Comparison of ENCODE assay signal across 9 mouse cellular contexts in the genomic region with DNA sequence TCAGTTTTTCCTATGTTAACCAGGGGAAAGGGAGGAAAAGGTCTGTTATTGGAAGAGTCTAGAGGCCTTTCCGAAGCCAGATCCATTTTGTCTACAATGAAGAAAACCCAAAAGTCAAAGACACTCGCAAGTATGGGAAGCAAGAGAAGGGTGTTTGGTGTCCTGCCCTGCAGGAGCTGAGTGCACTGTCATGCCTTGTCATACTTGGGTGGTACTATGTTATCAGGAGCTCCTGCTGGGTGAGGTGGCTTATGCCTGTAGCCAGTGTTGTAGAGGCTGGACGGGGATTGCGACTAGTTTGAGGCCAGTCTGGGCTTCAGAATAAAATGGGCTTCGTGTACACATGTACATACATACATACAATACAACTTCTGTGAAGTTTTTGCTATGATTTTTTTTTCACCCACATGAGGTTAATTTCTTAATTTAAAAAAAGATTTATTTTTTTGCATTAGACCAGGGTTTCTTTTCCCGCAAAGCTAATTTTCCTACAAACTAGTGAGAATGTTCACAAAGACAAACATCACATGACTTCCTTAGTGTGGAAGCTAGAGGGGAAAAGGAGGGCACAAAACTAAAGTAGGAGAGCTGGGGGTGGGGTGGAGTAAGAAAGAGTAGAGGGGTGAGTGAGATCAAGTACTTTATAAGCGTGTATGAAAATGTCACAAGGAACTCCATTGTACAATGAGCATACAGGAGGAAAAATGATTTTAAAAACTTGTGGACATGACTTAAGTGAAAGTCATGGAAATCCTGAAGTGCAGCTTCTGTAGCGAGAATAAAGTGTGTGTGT. TPM values are rescaled to one million over a fixed set of nuclear protein-coding genes. Genes with fewer than 3 reads are reported as not detected.
A peak's percentile ranks its signal among the peaks of the same experiment; 100 is the strongest.
DNase-seq lines count a peak whose midpoint lies in the region; ATAC-seq and TF ChIP-seq lines count a peak whose summit lies in the region.
"Had no signal": no experiment of that assay in that cellular context is flagged by ENCODE, and none has a peak within 500 bp of the region (broad histone marks: within the 10 kb centered on the region; RNA-seq: fewer than 3 reads in every experiment).

No protein-coding gene starts in this region.

- TF ChIP-seq CTCF in bone marrow macrophage, adult 2 months (IDR thresholded peaks at IDR 0.05; ENCODE audit: low read depth, low read length): no peak

- H3K36me3 ChIP-seq in kidney, embryonic 14.5 days (ENCODE audit: control insufficient read depth, insufficient read depth, low read length): no peaks in the 10 kb centered on the region
- H3K36me3 ChIP-seq in erythroblast, embryonic 14.5 days (ENCODE audit: control insufficient read depth): peaks cover 74% of the 10 kb centered on the region

- no peak; the same call in 1 of the 2 replicates for ATAC-seq in kidney, embryonic 14.5 days (ENCODE audit: low FRiP score, low TSS enrichment)
- ATAC-seq in megakaryocyte, adult 5-6 weeks (ENCODE audit: poor library complexity, severe bottlenecking): peak; percentile 62
- ATAC-seq: forebrain, embryonic 13.5 days had no signal

- H3K27ac ChIP-seq in kidney, embryonic 14.5 days (ENCODE audit: low read depth, low read length): peak overlapping the region; percentile 47; the same call in 1 of the 2 replicates
- peak overlapping the region; percentile 84 for H3K27ac ChIP-seq in bone marrow macrophage, adult 2 months (ENCODE audit: insufficient read depth, low read depth, low read length)
- H3K27ac ChIP-seq: forebrain, embryonic 13.5 days had no signal

- H3K9me3 ChIP-seq in kidney, embryonic 14.5 days (ENCODE audit: control insufficient read depth, low read length): no peaks in the 10 kb centered on the region
- H3K9me3 ChIP-seq in erythroblast, embryonic 14.5 days (ENCODE audit: control insufficient read depth, low read length): peaks cover 9% of the 10 kb centered on the region
- H3K9me3 ChIP-seq: forebrain, embryonic 13.5 days had no signal

- WGBS in kidney, embryonic 14.5 days: 71% methylated on average over 8 of the region's 8 CpGs

- no peak for TF ChIP-seq POLR2A in bone marrow macrophage, adult 2 months (IDR thresholded peaks at IDR 0.05; ENCODE audit: borderline replicate concordance, low read depth, low read length)

- no peak overlapping the region for H3K4me2 ChIP-seq in kidney, embryonic 14.5 days (replicated peaks; ENCODE audit: low read depth, low read length)
- H3K4me2 ChIP-seq: forebrain, embryonic 13.5 days had no signal

- no peak overlapping the region for H3K9ac ChIP-seq in kidney, embryonic 14.5 days (ENCODE audit: low read depth, low read length)
- H3K9ac ChIP-seq: forebrain, embryonic 13.5 days had no signal

- H3K4me1 ChIP-seq in kidney, embryonic 14.5 days (ENCODE audit: control insufficient read depth, insufficient read depth, low read length): peaks cover 13% of the 10 kb centered on the region; the same call in 1 of the 2 replicates
- H3K4me1 ChIP-seq in bone marrow macrophage, adult 2 months (ENCODE audit: control insufficient read depth, insufficient read depth, low read length): peaks cover 25% of the 10 kb centered on the region
- peaks cover 87% of the 10 kb centered on the region for H3K4me1 ChIP-seq in erythroblast, embryonic 14.5 days (ENCODE audit: control insufficient read depth)

- H3K4me3 ChIP-seq in kidney, embryonic 14.5 days (ENCODE audit: low read length): no peak overlapping the region
- H3K4me3 ChIP-seq in bone marrow macrophage, adult 2 months (ENCODE audit: insufficient read depth, low read length): peak overlapping the region; percentile 39
- H3K4me3 ChIP-seq in erythroblast, embryonic 14.5 days (replicated peaks): peak overlapping the region; percentile 62
- H3K4me3 ChIP-seq: forebrain, embryonic 13.5 days had no signal

- no peak for DNase-seq in kidney, postnatal 25 days
- DNase-seq in right cerebral cortex, postnatal 25 days: no peak
- DNase-seq in natural killer cell, adult 2 months (ENCODE audit: low spot score in 2 of 2): no peak
- no peak for DNase-seq in urinary bladder, postnatal 4 days (ENCODE audit: low spot score in 2 of 2)

- H3K27me3 ChIP-seq in kidney, embryonic 14.5 days (ENCODE audit: control insufficient read depth, insufficient read depth, low read length): no peaks in the 10 kb centered on the region
- H3K27me3 ChIP-seq in erythroblast, embryonic 14.5 days (ENCODE audit: control insufficient read depth): no peaks in the 10 kb centered on the region
- H3K27me3 ChIP-seq: forebrain, embryonic 13.5 days had no signal

RNA-seq across cellular contexts. Expression of gene Dennd2c, which starts 27.2 kb away (rescaled TPM):
- 2.2 and 3.6 TPM in 2 replicates for polyA plus RNA-seq in kidney, embryonic 14.5 days (2014; fragmentation: Nextera tagmentation; extraction: Ambion mirVana)
- polyA plus RNA-seq in bone marrow macrophage, adult 2 months (2012; ENCODE audit: insufficient read depth, insufficient read length, missing spikeins): 6.0 and 6.5 TPM in 2 replicates
- 0.34 and 0.39 TPM in 2 replicates for polyA plus RNA-seq in erythroblast, embryonic 14.5 days (2012)
- total RNA-seq in megakaryocyte, adult 5-6 weeks (2015): 3.4 and 5.0 TPM in 2 replicates
- total RNA-seq in megakaryocyte, adult 5-6 weeks (2017): 5.3 and 6.9 TPM in 2 replicates

RNA-seq across cellular contexts. Expression of gene Bcas2, which starts 41.9 kb away (rescaled TPM):
- 195 and 223 TPM in 2 replicates for polyA plus RNA-seq in kidney, embryonic 14.5 days (2014; fragmentation: Nextera tagmentation; extraction: Ambion mirVana)
- 68.5 and 75.7 TPM in 2 replicates for polyA plus RNA-seq in bone marrow macrophage, adult 2 months (2012; ENCODE audit: insufficient read depth, insufficient read length, missing spikeins)
- 24.7 and 40.9 TPM in 2 replicates for polyA plus RNA-seq in erythroblast, embryonic 14.5 days (2012)
- total RNA-seq in megakaryocyte, adult 5-6 weeks (2015): 83.8 and 85.1 TPM in 2 replicates
- total RNA-seq in megakaryocyte, adult 5-6 weeks (2017): 100 and 117 TPM in 2 replicates

RNA-seq across cellular contexts. Expression of gene Ampd1, which starts 55.7 kb away (rescaled TPM):
- polyA plus RNA-seq in kidney, embryonic 14.5 days (2014; fragmentation: Nextera tagmentation; extraction: Ambion mirVana): not detected in 2 replicates
- not detected in 2 replicates for polyA plus RNA-seq in bone marrow macrophage, adult 2 months (2012; ENCODE audit: insufficient read depth, insufficient read length, missing spikeins)
- polyA plus RNA-seq in erythroblast, embryonic 14.5 days (2012): not detected in 2 replicates
- not detected in 2 replicates for total RNA-seq in megakaryocyte, adult 5-6 weeks (2015)
- 0.44 TPM in 1 of 2 replicates, not detected in the other for total RNA-seq in megakaryocyte, adult 5-6 weeks (2017)
- polyA plus RNA-seq: forebrain, embryonic 13.5 days had no signal
